Mouse (Mus musculus) retina, adult 2 months (tissue): ENCODE measurements around the gene Copz1.
"Not testable (repeated sequence)": the region's sequence is repeated elsewhere in the genome, so short reads cannot be mapped to it uniquely, and the experiment has no call there.

ENCODE experiments used
- DNase-seq: peaks from one replicate; pipeline ENCODE4 v3.0.0-alpha.2; 2012; ENCODE audit warnings: low read depth, low spot score

Gene Copz1

DNA sequence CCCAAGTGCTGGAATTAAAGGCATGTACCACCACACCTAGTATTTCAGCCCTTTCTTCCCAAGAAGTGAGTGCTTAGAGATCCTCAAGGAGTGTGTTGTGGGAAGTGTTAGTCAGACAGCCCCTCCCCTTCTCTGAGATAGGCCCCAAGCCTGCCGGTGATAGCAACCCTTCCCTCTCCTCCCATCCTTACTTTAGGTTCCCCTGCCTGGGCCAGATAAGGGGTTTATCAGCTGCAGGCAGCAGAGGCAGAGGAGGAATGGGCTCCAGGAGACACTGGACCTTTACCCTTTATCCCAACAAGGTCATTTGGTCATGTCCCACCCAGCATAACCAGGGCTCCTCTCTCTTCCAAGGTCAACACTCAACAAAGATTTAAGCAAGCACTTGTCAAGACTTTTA is 20.9 kb upstream of the Copz1 start:
- DNase-seq = no peak

DNA sequence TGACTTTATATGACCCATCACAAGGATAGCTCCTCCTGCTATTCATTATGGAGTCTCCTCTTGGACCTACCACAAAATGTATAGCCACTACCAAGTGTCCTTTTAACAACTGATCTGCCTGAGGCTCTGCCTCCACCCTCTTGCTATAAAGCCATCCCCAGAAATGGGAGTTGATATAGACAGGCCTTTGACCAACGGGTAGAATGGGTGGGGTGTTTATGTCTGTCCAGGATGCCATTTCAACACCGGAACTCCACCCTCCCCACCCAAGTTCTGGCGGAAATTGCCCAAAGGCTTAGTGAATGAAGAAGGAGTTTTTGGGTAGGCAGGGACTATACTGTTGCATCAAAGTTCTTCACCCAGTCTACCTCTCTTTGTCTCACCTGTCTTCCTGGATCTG is 19.9 kb upstream of the Copz1 start:
- DNase-seq = no peak

DNA sequence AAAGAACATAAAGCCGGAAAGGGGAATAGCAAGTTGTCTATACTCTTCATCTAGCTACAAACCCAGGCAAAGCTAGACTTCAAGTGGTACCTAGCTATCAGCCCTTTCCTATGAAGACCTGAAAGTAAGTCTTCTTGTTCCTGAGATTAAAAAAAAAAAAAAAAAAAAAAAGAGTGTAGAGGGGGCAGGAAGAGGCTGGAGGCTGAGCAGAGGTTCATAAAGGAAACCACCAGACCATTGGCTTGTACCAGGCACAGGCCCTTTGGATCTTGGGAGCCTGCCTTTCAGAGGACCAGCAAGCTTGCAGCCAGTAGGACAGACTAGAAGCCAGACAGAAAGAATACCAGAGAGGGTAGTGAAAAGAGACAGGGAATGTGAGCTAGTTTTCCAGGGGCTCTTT is 19.2 kb upstream of the Copz1 start:
- DNase-seq = no peak

DNA sequence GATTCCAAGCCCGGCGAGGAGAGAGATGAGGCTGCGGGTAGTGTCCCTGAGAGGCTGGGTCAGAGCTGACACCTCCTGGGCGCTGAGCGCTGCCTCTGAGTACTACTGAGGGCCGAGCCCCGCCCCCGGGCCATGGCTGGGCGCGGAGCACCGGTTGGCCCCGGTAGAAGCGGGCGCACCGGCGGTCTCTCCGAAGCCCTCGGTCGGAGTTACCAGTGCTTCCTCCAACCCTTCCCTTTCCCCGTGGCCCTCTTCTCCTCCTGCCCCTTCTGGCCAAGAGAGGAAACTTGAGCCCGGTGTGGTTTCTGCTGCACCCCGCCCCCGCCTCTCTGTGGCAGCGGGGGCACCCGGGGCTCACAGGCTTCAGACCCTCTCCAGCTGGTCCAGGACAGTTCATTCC is 17.3 kb upstream of the Copz1 start:
- DNase-seq = no peak

DNA sequence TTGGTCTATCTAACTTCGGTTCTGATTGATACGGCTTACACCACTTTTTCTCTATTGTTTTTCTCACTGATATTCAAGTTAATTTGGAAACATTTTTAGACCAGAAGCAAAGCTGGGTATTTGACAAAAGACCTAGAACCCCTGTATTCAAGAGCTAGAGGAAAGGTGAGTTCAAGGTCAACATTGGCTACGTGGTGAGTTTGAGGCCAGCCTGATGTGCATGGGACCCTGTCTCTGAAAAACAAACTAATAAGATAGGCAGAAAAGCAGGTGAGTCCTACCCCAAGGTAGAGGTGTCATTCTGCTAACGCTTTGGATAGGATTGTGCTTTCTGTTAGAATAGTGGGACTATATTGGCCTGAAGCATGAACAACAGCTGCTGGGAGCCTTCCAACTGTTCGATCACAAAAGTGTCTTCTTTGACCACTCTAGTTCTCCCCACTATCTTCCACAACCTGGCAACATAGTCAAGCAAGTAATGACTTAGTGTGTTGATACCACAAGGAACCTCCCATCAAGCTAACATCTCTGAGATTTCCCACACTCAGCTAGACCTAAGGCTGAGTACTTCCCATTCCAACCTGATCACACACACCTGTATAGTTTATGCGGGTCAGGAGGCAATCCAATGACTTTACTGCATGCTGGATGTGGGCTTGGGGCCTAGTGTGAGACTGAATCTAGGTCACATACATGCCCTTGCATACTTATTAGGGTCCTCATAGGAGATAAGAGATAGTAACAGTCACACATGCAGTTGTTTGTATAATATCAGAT is 16.1 kb upstream of the Copz1 start:
- no peak for DNase-seq

DNA sequence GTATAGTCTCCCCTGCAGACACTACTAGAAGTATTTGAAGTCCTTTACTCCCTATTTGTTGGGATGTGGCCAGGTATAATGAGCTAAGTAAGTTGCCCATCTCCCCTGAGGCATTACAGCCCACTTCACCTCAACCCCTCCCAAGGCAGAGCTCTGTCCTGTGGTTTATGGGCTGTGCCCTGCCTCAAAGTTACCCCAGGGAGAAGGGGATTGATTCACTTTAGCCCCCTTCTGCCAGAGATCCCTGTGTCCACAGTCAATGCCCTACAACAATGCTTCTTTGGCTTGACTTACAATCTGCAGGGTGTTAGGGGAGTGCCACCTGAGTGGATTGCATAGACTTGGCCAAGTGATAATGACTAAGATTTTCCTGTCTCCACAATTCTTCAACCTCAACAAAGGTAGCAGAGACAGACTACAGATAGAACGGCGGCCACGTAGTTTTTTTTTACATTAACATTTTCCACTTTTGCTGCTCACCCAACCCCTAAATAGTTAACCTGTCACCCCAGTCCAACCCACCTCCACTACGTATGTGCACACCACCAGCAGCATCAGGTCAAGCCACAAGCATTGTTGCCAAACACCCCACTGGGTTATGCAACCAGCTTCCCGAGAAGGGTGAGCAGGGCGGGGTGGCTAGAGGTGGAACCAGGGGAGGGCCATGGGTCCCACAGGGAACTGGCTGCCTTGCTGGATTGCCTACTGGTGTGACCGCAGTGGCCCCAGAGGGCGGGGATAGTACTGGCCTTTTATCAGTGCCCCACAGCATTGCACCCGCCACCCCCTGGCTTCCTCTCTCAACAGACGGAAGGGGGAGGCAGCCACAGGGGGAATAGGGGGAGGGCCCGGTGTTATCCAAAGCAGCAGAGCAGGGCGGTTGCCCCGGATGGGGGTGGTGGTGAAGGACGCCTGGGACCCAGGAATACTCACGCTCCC is 14.5 kb upstream of the Copz1 start, which contains the start of gene Nfe2:
Nfe2 (minus strand) TSS at position 614 of the 939 bp plus-strand sequence.
- DNase-seq = no peak

DNA sequence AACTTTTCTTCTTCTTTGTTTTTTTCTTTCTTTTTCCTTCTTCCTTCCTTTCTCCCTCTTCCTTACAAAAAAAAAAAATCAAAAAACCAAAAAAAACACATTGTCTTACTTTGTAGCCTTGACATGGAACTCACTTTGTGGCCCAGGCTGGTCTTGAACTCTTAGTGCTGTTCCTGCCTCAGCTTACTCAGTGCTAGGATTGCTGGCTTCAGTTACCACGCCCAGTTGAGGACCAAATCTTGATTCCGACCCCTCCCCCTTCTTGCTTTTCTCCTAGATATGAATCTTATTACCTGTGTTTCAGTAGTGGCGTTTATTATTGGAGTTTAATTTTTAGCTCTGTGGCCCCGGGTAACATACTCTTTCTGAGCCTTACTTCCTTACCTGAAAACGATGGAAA is 13.4 kb upstream of the Copz1 start:
- DNase-seq = no peak

DNA sequence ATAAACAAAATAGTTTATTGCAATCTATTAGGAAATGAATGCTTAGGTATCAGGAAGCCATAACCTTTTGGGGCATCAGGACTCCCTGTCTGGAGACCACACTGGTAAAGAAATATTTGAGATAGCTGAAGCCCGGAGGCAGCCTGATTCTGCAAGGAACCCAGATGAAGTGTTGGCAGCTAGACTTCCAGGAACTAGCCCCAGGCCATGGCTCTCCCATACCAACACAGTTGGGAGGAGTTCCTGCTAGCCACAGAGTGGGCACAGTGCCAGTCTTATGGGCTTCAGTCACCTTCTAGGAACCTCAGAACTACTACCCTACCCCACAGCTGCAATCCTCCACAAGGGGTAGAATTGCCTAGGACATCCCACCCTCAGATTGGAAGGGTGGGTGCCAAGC is 12.5 kb upstream of the Copz1 start:
- no peak for DNase-seq

DNA sequence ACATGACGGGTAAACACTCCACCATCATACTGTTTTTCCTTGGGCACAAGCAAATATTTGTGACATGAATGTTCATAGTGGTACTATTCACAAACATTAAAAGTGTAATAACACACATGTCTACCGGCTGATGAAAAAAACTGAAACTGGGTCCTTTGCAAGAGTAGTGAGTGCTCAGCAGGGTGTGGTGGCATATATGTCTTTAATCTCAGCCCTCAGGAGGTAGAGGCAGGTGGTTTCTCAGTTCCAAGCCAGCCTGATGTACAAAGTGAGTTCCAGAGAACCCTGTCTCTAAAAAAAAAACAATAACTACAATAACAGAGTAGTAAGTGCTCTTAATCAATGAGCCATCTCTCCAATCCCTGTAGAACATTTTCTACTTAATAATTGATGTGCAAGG is 7.7 kb upstream of the Copz1 start:
- no peak for DNase-seq

DNA sequence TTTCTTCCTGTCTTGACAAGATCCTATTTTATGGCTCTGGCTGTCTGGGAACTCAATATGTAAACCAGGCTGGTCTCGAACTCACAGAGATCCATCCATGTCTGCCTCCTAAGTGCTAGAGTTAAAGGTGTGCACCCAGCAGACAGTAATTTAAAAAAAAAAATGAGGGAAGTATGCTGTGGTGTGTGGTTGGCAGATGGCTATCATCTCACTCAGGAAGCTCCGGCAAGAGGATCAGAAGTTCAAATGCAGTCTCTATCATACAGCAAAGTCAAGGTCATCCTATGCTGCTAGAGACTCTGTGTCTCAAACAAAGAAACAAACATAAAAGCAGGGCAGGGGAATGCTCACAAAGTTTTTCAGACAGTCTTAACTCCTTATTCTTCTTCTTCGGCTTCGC is 3.6 kb upstream of the Copz1 start:
- DNase-seq = no peak

DNA sequence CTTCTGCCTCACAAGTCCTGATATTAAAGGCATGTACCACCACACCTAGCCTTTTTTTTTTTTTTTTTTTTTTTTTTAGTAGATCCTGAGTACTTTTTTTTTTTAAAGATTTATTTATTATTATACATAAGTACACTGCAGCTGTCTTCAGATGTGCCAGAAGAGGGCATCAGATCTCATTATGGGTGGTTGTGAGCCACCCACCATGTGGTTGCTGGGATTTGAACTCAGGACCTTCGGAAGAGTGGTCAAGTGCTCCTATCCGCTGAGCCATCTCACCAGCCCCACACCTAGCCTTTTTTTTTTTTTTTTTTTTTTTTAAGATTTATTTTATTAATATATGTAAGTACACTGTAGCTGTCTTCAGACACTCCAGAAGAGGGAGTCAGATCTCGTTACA is 3.4 kb downstream of the Copz1 start:
- DNase-seq = not testable (repeated sequence)

DNA sequence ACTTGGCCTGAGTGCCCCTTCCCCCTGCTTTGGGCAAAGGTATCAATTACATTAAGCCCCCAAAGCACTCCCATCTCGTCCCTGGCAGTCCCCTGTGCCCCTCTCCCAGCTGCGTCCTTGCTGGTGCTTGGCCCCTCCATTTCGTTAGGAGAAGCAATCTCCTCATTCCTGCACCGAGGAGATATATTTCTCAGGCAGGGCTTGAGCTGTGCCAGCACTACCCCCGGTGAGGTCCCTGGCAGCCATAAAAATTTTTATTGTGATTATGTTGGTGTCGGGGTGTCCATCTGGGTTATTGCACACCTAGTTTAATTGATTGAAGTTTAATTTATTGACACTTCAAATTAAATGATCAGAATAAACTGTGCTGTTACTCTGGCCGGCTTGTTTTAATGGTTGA is 5.4 kb downstream of the Copz1 start:
- no peak for DNase-seq

DNA sequence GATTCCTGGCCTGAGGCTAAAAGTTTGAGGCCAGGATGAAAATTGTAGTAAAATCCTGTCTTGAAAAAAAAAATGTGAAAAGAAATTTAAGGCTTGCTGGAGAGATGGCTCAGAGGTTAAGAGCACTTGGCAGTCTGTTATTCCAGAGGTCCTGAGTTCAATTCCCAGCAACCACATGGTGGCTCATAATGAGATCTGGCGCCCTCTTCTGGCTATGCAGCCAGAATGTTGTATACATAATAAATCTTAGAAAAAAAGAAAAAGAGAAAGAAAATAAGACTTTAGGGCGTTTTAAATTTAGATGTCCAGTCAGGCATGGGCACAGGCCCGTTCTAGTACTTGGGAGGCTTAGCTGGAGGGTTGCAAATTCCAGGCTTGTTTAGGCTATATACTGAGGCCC is 7.2 kb downstream of the Copz1 start:
- DNase-seq = no peak

DNA sequence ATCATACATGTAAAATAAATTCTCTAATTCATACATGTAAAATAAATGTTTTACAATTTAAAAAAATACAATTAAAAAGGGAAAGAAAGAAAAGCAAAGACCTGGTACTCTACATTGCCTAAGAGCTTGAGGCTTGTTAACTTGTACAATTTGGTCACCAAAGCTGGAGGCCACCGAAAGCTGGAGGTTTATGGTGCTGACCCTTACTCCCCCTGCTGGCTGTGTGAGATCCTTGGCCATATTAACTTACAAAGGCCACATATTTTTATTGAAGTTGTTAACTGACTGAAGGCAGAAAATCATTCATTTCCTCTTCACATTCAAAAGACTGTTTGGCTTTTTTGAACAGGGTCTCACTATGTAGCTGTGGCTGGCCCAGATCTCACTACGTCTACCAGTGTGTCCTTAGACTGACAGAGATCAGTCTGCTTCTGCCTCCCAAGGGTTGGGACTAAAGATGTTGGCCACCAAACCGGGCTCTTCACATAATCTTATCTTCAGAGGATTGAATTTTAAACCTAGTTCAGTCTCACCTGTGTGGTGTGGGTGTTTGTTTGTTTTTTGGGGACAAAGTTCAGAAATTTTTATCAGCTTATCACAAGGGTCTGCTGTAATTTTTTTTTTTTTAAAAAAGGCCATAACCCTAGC is 8.4 kb downstream of the Copz1 start:
- no peak for DNase-seq

DNA sequence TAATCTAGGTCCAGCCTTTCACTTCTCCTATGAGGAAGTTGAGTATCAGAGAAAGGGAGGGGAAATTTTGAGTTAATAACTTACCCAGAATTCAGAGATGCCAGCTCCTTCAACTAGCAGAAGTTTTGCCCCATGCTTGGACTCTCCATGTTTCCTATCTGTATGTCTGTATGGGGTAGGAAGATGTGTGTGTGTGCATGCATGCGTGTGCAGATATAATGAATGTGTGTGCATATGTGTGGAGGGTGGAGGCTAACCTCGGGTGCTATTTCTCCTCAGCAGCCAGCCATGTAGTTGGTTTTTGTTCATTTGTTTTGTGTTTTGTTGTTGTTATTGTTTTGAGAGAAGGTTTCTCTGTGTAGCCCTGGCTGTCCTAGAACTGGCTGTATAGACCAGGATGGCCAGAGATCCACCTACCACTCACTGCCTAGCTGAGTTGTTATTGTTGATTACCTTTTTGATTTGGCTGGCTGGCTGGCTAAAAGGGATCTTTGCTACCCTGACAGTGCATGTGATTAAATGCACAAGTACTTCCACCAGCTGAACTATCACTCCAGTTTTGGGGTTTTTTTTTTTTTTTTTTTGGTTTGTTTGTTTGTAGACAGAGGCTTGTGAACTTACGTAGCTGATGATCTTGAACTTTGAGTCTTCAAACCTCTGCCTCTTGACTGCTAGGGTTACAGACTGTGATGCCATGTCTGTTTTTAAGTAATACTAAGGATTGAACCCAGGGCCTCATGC is 9.1 kb downstream of the Copz1 start:
- no peak for DNase-seq

DNA sequence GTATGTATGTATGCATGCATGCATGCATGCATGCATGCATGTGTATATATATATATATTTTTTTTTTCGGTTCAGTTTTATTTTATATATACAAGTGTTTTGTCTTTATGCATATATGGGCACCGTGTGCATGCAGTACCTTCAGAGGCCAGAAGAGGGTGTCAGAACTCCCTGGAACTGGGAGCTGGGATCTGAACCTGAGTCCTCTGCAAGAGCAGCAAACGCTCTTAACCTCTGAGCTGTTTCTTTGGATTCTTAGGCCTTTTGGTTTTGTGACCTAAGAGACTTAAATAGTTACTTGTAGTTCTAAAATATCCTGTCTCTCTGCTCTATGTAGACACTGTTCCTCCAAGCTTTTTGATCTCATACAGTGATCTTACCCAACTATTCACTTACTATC is 11.6 kb downstream of the Copz1 start:
- DNase-seq = no peak

DNA sequence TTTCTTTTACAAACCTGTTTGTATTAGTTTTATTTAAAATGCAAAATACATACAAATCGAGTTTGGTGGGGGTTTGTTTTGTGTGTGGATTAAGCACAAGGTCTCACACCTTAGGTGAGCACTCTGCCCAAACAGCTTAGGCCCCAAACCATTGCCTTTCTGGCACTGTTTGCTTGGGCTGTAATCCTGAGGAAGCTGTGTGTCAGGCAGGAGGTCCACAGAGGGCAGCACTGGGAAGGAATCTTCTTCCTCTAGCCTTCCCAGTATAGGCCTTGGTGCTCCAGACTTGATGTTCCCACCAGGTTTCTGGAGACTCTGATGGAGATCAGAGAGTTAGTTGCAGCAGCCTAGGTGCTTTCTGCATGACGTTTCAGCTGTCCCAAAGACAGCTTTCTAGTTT is 12.1 kb downstream of the Copz1 start:
- no peak for DNase-seq

DNA sequence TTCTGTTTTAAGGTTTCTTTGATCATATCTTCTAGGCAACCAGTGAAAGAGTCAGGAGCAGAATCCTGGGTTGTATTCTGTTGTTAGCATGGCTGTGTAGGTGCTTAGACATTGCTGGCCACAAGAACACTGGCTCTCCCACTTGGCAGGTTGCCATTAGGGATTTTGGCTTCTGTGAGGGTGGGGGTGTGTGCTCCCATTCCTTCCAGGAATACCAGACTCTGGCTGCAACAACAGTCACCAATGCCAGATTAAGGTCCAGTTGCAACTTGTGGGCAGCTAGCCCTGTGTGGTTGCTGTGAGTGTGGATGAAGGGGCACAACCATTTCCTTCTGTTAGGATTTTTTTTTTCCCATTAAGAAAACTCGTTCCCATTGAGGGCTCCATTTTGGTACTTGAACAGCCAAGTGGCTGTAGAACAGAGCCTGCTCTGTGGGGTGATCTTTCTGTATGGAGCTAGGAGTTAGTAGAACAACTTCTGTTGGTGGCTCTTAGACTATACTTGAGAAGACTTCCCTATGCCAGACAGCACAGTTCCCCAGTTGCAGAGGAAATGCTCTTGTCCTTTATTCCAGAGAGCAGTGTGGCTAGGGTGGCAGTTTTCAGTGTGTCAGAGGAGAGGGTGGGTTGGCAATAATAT is 13.4 kb downstream of the Copz1 start:
- DNase-seq = no peak

DNA sequence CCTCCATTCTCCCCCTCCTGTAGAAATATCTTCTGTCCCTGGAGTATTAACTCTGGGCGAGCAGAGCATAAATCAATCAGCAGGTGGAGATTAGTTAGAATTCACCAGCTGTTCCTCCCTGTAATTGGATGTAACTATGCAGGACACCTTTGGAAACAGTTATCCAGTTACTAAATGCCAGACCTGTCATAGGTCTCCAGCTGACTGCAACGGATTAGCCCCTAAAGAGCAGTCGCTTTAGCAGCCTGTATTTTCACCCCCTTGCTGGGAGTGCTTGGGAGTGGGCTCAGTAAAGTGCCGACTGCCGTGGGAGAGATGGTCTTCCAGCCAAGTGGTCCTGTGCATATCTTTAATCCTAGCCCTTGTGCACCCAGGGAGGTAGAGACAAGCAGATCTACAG is 17.1 kb downstream of the Copz1 start:
- no peak for DNase-seq

DNA sequence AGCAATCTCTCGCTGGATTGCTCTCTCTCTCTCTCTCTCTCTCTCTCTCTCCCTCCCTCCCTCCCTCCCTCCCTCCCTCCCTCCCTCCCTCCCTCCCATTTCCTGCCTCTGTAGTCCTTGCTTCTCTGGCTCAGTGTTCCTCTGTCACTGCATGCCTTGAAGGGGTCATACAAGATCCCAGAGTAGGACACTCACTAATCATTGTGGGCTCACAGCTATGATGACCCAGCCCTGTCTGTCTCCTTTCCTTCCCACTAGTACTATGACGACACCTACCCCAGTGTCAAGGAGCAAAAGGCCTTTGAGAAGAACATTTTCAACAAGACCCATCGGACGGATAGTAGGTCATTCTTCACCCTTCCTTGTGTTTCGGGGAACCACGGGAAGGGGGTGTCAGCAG is 17.9 kb downstream of the Copz1 start:
- DNase-seq = no peak

DNA sequence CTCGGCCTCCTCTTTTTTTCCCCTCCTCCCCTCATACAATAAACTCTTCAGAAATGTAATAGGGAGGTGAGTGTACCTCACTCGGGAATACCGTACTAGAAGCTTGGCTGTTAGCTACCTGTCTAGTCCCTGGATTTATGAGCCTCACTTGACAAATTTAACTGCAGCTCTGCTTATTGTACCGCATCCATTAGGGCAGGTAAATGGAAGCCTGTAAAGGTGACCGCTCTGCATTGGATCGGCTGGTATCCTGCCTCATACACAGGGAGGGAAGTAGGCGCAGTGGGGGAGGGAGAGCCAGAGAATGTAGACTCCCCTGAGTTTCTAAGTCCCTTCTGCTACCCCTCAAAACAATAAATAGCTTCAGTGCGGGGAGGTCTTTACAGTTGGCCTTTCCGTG is 18.3 kb downstream of the Copz1 start:
- no peak for DNase-seq
